Mouse (Mus musculus) liver, embryonic 16.5 days (tissue): ENCODE data around the gene Mif. TPM values are rescaled to one million over a fixed set of nuclear protein-coding genes. Genes with fewer than 3 reads are reported as not detected.
A peak's percentile ranks its signal among the peaks of the same experiment; 100 is the strongest.

Experiments used
- ATAC-seq: fragments of 200-750 bp; cut with Nextera tagmentation; 2 replicates; pipeline ENCODE4 v1.8.0; 2017; ENCODE audit warnings: low read depth, mild to moderate bottlenecking, moderate number of reproducible peaks, moderate library complexity
- H3K27ac ChIP-seq: fragments of 300-500 bp; sonication (generic); 2 replicates; pipeline ENCODE4 v1.5.1; 2014; ENCODE audit warnings: mild to moderate bottlenecking, low read length
- H3K27me3 ChIP-seq: fragments of 300-500 bp; sonication (generic); 2 replicates; pipeline ENCODE4 v1.6.1; 2014; ENCODE audit warnings: low read depth, low read length, mixed read lengths; ENCODE audit not compliant: control insufficient read depth, insufficient read depth
- H3K36me3 ChIP-seq: fragments of 300-500 bp; sonication (generic); 2 replicates; pipeline ENCODE4 v1.6.1; 2014; ENCODE audit warnings: mild to moderate bottlenecking; ENCODE audit not compliant: control insufficient read depth, insufficient read depth
- H3K4me1 ChIP-seq: fragments of 300-500 bp; sonication (generic); 2 replicates; pipeline ENCODE4 v1.6.1; 2014; ENCODE audit warnings: low read depth, low read length, mixed read lengths; ENCODE audit not compliant: control insufficient read depth
- H3K4me2 ChIP-seq: fragments of 300-500 bp; sonication (generic); 2 replicates; pipeline ENCODE4 v1.6.1; 2014; ENCODE audit warnings: low read depth, low read length, mixed read lengths
- H3K4me3 ChIP-seq: fragments of 300-500 bp; sonication (generic); 2 replicates; pipeline ENCODE4 v1.5.1; 2014; ENCODE audit warnings: low read depth, mild to moderate bottlenecking, low read length
- H3K9ac ChIP-seq: fragments of 300-500 bp; sonication (generic); 2 replicates; pipeline ENCODE4 v1.6.1; 2014; ENCODE audit warnings: low read depth, low read length
- H3K9me3 ChIP-seq: fragments of 300-500 bp; sonication (generic); replicated peaks from 2 replicates; pipeline ENCODE4 v1.6.1; 2016; ENCODE audit warnings: low read length; ENCODE audit not compliant: control insufficient read depth
- WGBS: fragments of 180-500 bp; shearing (Covaris S2); extraction: QIAGEN DNeasy Blood & Tissue Kit; methylation state at CpG from one replicate; pipeline ENCODE4 v1.1.7; 2014; ENCODE audit not compliant: insufficient replicate concordance; 5-methylcytosine and 5-hydroxymethylcytosine counted together
- polyA plus RNA-seq: library from polyadenylated mRNA; unstranded; fragments of >200 nt; fragmentation: Nextera tagmentation; extraction: Ambion mirVana; gene quantifications from 2 replicates; pipeline ENCODE4 v1.2.1, GENCODE M21; 2015

Mif gene
- polyA plus RNA-seq, 1 experiment from 2014 or later: 964 TPM

DNA sequence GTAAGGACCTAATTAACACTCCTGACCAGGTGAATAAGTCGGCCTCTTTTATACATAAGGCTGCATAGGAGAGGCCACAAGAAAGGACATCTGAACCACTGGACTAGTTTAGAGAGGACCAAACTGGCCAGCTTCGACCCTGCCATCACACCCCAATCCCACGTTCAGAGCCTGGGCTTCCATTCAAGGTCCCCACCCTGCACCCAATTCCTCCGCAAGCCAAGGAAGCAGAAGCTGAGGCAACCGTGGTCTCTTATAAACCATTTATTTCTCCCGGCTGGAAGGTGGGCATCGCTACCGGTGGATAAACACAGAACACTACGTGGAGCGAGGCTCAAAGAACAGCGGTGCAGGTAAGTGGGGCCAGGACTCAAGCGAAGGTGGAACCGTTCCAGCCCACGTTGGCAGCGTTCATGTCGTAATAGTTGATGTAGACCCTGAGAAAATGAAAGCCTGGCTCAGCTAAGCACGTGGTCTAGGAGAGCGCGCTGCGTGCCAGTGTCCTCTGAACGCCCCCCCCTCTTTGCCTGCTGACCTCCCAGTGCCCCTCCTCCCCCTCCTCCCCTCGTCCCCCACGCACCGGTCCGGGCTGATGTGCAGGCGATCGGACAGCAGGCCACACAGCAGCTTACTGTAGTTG lies 813 bp downstream of the Mif start:
- no peaks in the 10 kb centered on the region for H3K27me3 ChIP-seq
- H3K4me1 ChIP-seq: peaks cover 25% of the 10 kb centered on the region
- peak overlapping the region; percentile 72 for H3K4me3 ChIP-seq
- H3K36me3 ChIP-seq: no peaks in the 10 kb centered on the region
- peak; percentile 53 for ATAC-seq
- 2% methylated on average over 27 of the region's 27 CpGs for WGBS
- peak overlapping the region; percentile 78 for H3K9ac ChIP-seq
- H3K9me3 ChIP-seq: no peaks in the 10 kb centered on the region
- H3K4me2 ChIP-seq: peak overlapping the region; percentile 85
- H3K27ac ChIP-seq: peak overlapping the region; percentile 90

DNA sequence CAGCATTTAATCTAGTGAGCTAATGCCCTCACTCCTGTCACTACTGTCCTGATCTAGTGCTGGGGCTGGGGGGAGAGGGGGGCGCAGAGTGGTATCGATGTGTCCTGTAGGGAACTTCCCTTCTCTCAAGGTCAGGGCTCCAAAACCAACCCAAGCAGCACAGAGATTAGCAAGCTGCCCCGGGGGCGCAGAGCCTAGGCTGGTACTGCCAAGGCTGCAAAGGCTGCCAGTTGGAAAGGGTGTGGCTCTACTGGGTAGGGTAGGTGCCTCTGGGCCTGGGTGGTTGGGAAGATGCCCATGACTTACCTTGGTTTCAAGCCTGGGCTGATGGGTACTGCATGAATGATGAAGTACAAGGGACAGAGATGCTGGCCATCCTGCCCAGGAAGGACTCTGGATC lies 2.4 kb downstream of the Mif start:
- H3K27me3 ChIP-seq: no peaks in the 10 kb centered on the region
- H3K9ac ChIP-seq: no peak overlapping the region
- no peaks in the 10 kb centered on the region for H3K9me3 ChIP-seq
- H3K4me2 ChIP-seq: no peak overlapping the region
- peaks cover 25% of the 10 kb centered on the region for H3K4me1 ChIP-seq
- no peak overlapping the region for H3K4me3 ChIP-seq
- no peak overlapping the region for H3K27ac ChIP-seq
- H3K36me3 ChIP-seq: no peaks in the 10 kb centered on the region
- no peak for ATAC-seq
- 78% methylated on average over 4 of the region's 4 CpGs for WGBS

DNA sequence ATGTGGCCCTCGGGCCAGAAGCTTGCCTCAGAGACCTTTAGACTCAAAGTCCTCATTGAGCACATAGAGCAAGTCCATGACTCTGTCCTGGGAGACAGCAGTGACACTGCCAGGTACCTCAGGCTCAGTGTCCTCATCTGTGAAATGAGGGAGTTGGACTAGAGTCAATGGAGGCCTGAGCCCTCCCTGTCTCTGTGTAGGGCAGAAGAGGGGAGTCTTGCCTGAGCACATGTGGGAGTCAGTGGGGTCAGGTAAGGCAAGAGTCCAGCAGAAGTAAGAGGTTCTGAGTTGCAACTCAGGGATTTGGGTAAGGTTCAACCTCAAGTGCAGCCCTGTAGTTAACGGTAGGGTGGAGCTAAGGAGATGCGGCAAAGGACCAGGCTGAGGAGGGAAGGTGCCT lies 3.1 kb downstream of the Mif start:
- H3K4me3 ChIP-seq: no peak overlapping the region
- H3K4me2 ChIP-seq: no peak overlapping the region
- ATAC-seq: no peak
- H3K27ac ChIP-seq: no peak overlapping the region
- no peaks in the 10 kb centered on the region for H3K36me3 ChIP-seq
- no peak overlapping the region for H3K9ac ChIP-seq
- WGBS: 68% methylated on average over 3 of the region's 3 CpGs
- H3K4me1 ChIP-seq: peaks cover 25% of the 10 kb centered on the region
- no peaks in the 10 kb centered on the region for H3K9me3 ChIP-seq
- no peaks in the 10 kb centered on the region for H3K27me3 ChIP-seq

DNA sequence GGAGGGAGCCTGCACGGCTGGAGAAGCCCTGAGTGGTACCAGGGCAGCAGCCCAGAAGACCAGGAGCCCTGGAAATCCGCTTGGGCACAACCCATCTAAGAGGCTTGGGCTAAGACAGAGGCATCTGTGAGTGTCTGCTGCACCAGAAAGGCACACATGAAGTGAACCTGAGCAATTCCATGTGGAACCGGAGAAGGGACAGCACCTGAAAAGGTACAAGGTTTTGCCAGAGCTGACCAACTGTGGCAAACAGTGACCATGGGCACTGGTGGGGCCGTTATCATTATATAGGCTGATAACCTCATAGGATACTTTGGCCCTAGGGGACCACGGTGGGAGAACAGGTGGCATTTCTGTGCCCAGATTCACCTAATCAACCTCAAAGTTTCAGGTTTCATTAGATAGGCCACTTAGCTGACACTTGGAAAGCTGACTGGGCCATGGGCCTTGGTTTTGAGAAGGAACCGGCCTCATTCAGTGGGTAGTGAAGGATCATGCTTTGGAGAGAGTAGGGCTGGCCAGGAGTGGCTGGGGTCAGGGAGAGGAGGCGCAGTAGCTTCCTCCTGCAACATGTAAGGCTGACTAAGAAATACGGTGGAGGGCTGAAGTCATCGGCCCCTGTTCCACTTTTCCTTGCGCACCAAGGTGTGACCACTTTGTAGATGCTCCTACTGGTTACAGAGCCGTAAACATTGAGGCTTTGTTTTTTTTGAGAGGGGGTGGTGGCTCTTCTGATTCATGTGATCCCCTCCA lies 3.7 kb downstream of the Mif start:
- H3K4me3 ChIP-seq: no peak overlapping the region
- no peaks in the 10 kb centered on the region for H3K27me3 ChIP-seq
- H3K9ac ChIP-seq: no peak overlapping the region
- H3K4me1 ChIP-seq: peaks cover 25% of the 10 kb centered on the region
- H3K4me2 ChIP-seq: no peak overlapping the region
- ATAC-seq: no peak
- H3K27ac ChIP-seq: no peak overlapping the region
- H3K36me3 ChIP-seq: no peaks in the 10 kb centered on the region
- H3K9me3 ChIP-seq: no peaks in the 10 kb centered on the region
- 70% methylated on average over 11 of the region's 11 CpGs for WGBS

DNA sequence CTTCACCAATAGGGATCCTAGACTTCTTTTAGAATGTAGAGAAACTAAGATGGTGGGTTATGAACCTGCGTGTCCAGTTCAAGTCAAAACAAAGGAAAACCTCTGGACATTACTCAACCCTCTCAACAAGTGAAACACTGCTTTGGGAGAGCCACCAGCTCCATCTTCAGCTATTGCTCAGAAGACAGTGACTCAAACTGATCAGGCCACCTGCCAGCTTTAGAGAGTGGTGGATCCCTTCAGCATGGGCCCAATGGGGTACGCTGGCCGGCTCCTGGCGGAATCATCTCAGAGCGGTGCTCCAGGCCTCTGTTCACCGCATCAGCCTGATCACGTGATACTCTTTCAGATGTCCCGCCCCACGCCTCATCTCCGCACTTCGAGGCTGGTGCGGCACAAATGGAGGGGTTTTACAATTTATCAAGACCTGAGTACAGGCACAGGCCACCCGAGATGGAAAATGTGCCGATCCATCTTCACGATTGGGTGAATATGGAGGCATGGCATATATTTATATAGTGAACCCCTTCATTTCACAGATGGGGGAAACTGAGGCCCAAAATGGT lies 4.5 kb downstream of the Mif start:
- Histone ChIP-seq H3K4me1 (peaks cover 22% of the 10 kb centered on the region), H3K36me3 (no peaks in the 10 kb centered on the region), H3K4me3 (no peak overlapping the region), H3K9me3 (no peaks in the 10 kb centered on the region), H3K27ac (no peak overlapping the region), H3K27me3 (no peaks in the 10 kb centered on the region), H3K4me2 (no peak overlapping the region), H3K9ac (no peak overlapping the region)
- ATAC-seq: no peak
- WGBS: 82% methylated on average over 15 of the region's 15 CpGs

DNA sequence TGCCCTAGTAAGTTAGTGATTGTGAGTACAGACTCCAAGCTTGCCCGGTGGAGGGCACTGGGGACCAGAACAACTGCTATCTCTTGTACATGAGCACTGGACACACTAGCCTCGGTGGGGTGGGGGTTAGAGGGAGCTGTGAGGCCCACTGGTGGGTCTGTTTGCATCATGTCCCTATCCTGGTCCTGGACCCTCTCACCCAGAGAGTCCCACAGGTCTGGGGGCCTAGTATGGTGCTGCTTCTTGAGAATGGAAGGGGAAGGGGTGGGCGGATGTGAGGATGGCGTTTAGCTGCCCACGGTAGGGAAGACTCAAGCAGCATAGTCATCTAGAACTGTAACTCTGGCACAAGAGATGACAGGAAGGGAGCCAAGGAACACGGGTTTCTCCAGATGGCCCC lies 5.2 kb downstream of the Mif start:
- WGBS: 51% methylated on average over 6 of the region's 6 CpGs
- Histone ChIP-seq H3K4me1 (peaks cover 19% of the 10 kb centered on the region), H3K4me2 (no peak overlapping the region), H3K9me3 (no peaks in the 10 kb centered on the region), H3K27ac (no peak overlapping the region), H3K9ac (no peak overlapping the region), H3K4me3 (no peak overlapping the region), H3K27me3 (no peaks in the 10 kb centered on the region), H3K36me3 (no peaks in the 10 kb centered on the region)
- no peak for ATAC-seq

DNA sequence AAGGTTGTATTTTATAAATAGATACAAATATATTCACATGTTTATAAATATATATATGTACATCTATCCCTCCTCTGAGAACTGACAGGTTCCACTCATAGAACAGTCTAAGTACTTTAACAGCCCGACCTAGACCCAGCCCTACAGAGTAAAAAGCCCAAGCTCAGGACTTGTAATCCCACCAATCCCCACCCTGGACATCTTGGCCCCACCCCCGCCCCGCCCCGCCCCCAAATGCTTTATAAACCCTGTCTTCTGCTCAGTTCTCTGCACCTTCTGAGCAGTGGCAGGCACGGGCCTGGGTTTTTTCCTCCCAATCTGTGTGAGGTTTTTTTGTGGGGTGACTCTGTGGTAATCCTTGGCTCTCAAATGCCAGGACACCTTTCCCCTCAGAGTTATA lies 5.9 kb downstream of the Mif start:
- no peak overlapping the region for H3K4me3 ChIP-seq
- no peaks in the 10 kb centered on the region for H3K9me3 ChIP-seq
- H3K4me2 ChIP-seq: no peak overlapping the region
- H3K9ac ChIP-seq: no peak overlapping the region
- H3K4me1 ChIP-seq: peaks cover 19% of the 10 kb centered on the region
- ATAC-seq: no peak
- no peak overlapping the region for H3K27ac ChIP-seq
- WGBS: 30% methylated on average over 5 of the region's 5 CpGs
- H3K27me3 ChIP-seq: no peaks in the 10 kb centered on the region
- no peaks in the 10 kb centered on the region for H3K36me3 ChIP-seq

DNA sequence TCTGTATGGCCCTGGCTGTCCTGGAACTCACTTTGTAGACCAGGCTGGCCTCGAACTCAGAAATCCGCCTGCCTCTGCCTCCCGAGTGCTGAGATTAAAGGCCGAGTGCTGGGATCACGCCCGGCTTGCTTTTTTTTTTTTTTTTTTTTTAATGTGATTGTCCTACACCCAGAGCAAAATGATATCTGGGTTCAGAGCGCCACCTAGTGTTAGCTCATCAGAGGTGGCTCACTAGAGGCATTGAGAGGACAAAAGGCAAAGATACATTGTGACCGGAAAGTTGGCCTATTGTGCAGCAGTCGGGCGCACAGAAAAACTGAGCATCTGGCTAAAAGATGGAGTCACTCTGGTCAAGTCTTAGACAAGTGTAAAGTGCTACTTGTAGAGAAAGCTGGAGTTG lies 6.6 kb downstream of the Mif start:
- Histone ChIP-seq H3K36me3 (no peaks in the 10 kb centered on the region), H3K27ac (no peak overlapping the region), H3K4me2 (no peak overlapping the region), H3K4me1 (peaks cover 13% of the 10 kb centered on the region), H3K9me3 (no peaks in the 10 kb centered on the region), H3K27me3 (no peaks in the 10 kb centered on the region), H3K4me3 (no peak overlapping the region), H3K9ac (no peak overlapping the region)
- 10% methylated on average over 10 of the region's 10 CpGs for WGBS
- ATAC-seq: peak; percentile 54

DNA sequence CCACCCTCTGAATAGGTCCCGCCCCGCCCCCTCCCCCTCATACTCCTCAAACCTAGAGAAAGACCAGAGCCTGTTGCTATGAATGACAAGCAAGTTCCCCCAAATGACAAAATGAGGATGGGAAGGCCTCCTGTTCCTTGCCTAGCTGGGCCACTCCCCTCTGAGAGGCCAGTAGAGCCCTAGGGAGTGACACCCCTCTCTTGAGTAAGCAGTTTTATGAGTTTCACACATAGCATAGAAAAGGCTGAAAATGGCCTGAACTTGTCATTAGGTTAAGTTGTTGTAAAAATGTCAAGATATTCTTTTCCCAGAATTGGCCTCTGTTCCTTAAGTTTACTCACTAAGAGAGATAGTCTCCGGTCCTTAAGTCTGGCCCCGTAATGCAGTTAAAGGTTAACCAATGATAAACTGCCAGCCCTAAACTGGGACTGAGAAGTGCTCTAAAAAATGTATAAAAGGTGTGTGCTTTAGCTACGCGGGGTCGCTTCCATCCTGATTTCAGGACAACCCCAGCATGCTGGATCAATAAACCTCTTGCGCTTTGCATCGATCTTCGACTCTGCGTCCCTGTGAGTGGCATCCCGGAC lies 7.4 kb downstream of the Mif start:
- no peak overlapping the region for H3K27ac ChIP-seq
- H3K4me3 ChIP-seq: no peak overlapping the region
- no peak overlapping the region for H3K4me2 ChIP-seq
- H3K9ac ChIP-seq: no peak overlapping the region
- peak; percentile 47; the same call in 1 of the 2 replicates for ATAC-seq
- H3K4me1 ChIP-seq: peaks cover 5% of the 10 kb centered on the region
- 75% methylated on average over 12 of the region's 12 CpGs for WGBS
- no peaks in the 10 kb centered on the region for H3K27me3 ChIP-seq
- no peaks in the 10 kb centered on the region for H3K36me3 ChIP-seq
- no peaks in the 10 kb centered on the region for H3K9me3 ChIP-seq
